Mouse (Mus musculus) lung, embryonic 16.5 days (tissue): ENCODE measurements around the gene Rdh12. TPM values are rescaled to one million over a fixed set of nuclear protein-coding genes. Genes with fewer than 3 reads are reported as not detected.

Experiments
- ATAC-seq: fragments of 200-750 bp; cut with Nextera tagmentation; 2 replicates; pipeline ENCODE4 v1.8.0; 2017; ENCODE audit warnings: low read depth, mild to moderate bottlenecking, moderate library complexity
- H3K27ac ChIP-seq: fragments of 300-500 bp; sonication (generic); 2 replicates; pipeline ENCODE4 v1.5.1; 2014; ENCODE audit warnings: mild to moderate bottlenecking, control low read depth, low read length
- H3K27me3 ChIP-seq: fragments of 300-500 bp; sonication (generic); 2 replicates; pipeline ENCODE4 v1.6.1; 2014; ENCODE audit warnings: low read depth, low read length, mixed read lengths; ENCODE audit not compliant: control insufficient read depth, insufficient read depth
- H3K36me3 ChIP-seq: fragments of 300-500 bp; sonication (generic); 2 replicates; pipeline ENCODE4 v1.6.1; 2014; ENCODE audit warnings: low read length; ENCODE audit not compliant: control insufficient read depth, insufficient read depth
- H3K4me1 ChIP-seq: fragments of 300-500 bp; sonication (generic); replicated peaks from 2 replicates; pipeline ENCODE4 v1.6.1; 2014; ENCODE audit warnings: low read length, mixed read lengths; ENCODE audit not compliant: control insufficient read depth, insufficient read depth
- H3K4me2 ChIP-seq: fragments of 300-500 bp; sonication (generic); 2 replicates; pipeline ENCODE4 v1.6.1; 2014; ENCODE audit warnings: low read depth, low read length, control low read depth
- H3K4me3 ChIP-seq: fragments of 300-500 bp; sonication (generic); 2 replicates; pipeline ENCODE4 v1.5.1; 2014; ENCODE audit warnings: mild to moderate bottlenecking, low read length, control low read depth
- H3K9ac ChIP-seq: fragments of 300-500 bp; sonication (generic); 2 replicates; pipeline ENCODE4 v1.6.1; 2014; ENCODE audit warnings: low read length, control low read depth
- H3K9me3 ChIP-seq: fragments of 300-500 bp; sonication (generic); 2 replicates; pipeline ENCODE4 v1.6.1; 2016; ENCODE audit warnings: low read length; ENCODE audit not compliant: control insufficient read depth
- WGBS: fragments of 180-500 bp; shearing (Covaris S2); extraction: QIAGEN DNeasy Blood & Tissue Kit; methylation state at CpG from one replicate; pipeline ENCODE4 v1.1.7; 2014; 5-methylcytosine and 5-hydroxymethylcytosine counted together
- polyA plus RNA-seq: library from polyadenylated mRNA; unstranded; fragments of >200 nt; fragmentation: Nextera tagmentation; extraction: Ambion mirVana; gene quantifications from 2 replicates; pipeline ENCODE4 v1.2.1, GENCODE M21; 2015

The Rdh12 gene
- 1.6 and 2.1 TPM in 2 replicates for polyA plus RNA-seq

DNA sequence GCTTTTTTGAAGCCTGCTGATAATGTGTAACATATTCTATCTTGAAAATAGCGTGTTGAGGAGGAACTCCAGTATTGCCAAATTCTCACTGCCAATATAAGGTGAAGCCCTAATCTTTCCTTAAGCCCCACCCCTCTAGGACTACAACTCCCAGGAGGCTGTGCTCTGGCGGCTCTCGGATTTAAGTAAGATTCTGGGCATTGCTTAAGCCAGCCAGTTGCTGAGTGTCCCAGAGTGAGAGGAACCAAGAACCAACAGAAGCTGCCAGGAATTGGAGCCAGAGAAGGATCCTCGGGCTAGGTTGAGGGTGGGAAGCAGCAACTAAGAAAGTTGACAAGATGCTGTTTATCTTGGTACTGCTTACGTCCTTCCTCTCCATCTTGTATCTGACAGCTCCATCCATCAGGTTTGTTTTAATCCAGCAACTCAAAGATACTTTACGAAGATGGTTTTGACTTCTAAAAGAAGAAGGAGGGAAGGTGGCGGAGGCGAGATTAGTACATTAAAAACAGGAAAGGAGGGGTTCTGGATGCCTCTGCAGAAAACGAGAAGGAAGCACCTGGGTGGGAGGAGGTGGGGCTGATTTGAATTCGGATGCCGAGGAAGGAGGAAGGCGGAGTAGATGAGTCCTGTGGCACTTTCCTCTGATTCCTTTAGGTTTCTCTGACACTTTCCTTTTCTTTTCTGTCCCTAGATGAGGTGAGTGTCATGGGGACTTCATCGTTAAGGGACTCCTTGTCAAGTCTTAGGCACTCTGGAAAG, at the start of gene Rdh12:
Gene Rdh12 (plus strand): TSS at position 212 of the 762 bp plus-strand sequence.
- H3K9ac ChIP-seq: peak within 1 kb of the TSS; percentile 55
- peaks cover 6% of the 10 kb centered on the region; the same call in 1 of the 2 replicates for H3K4me1 ChIP-seq
- peak within 1 kb of the TSS; percentile 70 for H3K4me2 ChIP-seq
- WGBS: 3% methylated on average over 13 of the region's 13 CpGs
- no peaks in the 10 kb centered on the region for H3K9me3 ChIP-seq
- no peaks in the 10 kb centered on the region for H3K36me3 ChIP-seq
- H3K4me3 ChIP-seq: peak within 1 kb of the TSS; percentile 45
- ATAC-seq: peak; percentile 83
- H3K27me3 ChIP-seq: no peaks in the 10 kb centered on the region
- H3K27ac ChIP-seq: no peak within 1 kb of the TSS

DNA sequence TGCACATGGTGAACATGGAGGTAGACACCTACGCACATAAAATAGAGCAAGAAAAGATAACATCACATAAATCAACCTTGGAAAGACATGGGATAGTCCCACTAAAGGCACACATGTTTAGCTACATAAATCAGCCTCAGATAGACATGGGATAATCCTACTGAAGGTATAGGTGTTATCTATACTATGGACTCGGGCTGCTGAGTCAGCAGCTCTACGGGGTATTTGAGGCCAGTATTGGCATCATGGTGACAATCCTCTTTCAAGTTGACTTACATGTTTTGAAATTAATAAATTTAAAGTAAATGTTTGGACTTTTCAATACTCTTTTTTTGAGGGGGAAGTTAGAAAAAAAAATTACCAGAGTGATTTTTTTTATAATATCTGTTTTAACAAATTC, 45.8 kb upstream of the Rdh12 start:
- Histone ChIP-seq H3K36me3 (peaks cover 24% of the 10 kb centered on the region), H3K9me3 (no peaks in the 10 kb centered on the region), H3K9ac (no peak overlapping the region), H3K4me2 (no peak overlapping the region), H3K27me3 (no peaks in the 10 kb centered on the region), H3K27ac (no peak overlapping the region), H3K4me3 (no peak overlapping the region), H3K4me1 (no peaks in the 10 kb centered on the region)
- WGBS: 88% methylated on average over 3 of the region's 3 CpGs
- no peak for ATAC-seq

DNA sequence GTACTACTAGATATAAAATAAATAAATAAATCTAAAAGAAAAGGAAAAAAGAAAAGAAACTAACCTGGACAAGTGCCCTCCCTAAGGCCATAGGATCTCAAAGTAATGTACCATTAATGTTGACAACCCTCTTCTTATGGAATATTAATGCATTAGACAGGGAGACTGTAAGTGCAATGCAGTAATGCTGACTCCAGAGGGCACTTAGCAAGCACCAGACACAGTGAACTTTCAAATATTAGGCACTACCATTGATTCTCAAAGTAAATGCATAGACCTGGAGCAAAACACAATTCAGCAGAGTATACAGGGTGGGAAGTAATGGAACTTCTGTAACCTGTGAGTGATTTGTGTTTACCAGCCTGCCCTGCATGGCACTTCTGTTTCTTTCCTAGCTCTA, 39.5 kb upstream of the Rdh12 start:
- ATAC-seq: no peak
- Histone ChIP-seq H3K9ac (no peak overlapping the region), H3K4me3 (no peak overlapping the region), H3K27me3 (no peaks in the 10 kb centered on the region), H3K36me3 (peaks cover 2% of the 10 kb centered on the region), H3K9me3 (no peaks in the 10 kb centered on the region), H3K4me2 (no peak overlapping the region), H3K4me1 (peaks cover 6% of the 10 kb centered on the region), H3K27ac (no peak overlapping the region)

DNA sequence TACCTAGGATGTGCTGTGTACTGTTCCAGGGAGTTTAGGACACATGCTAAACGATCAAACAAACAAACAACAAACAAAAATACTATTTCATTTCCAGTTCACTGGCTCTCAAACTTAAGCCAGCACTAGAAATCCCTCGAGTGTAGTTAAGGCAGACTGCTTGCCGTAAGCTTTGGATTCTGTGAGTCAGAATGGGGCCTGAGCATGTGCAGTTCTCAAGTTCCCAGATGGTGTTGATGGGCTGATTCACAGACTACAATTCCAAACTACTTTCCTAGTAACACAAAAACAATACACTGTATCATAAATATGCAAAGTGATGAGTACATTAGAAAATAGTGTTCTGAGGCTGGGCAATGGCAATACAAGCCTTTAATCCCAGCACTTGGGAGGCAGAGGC, 38.3 kb upstream of the Rdh12 start:
- WGBS: 76% methylated on average over 3 of the region's 3 CpGs
- peaks cover 4% of the 10 kb centered on the region for H3K36me3 ChIP-seq

GRCm38 (mm10) chr12:79171269-79171995, 37.3 kb upstream of the Rdh12 start:
- Histone ChIP-seq H3K9ac (peak overlapping the region; percentile 81), H3K27me3 (no peaks in the 10 kb centered on the region), H3K9me3 (no peaks in the 10 kb centered on the region), H3K27ac (no peak overlapping the region), H3K4me3 (peak overlapping the region; percentile 83), H3K4me2 (peak overlapping the region; percentile 79), H3K36me3 (peaks cover 4% of the 10 kb centered on the region), H3K4me1 (peaks cover 6% of the 10 kb centered on the region)
- WGBS: 25% methylated on average over 12 of the region's 12 CpGs
- no peak for ATAC-seq

More for the DNA sequence above, 38.3 kb upstream of the Rdh12 start:
- H3K4me3 ChIP-seq: no peak overlapping the region
- no peak overlapping the region for H3K4me2 ChIP-seq
- no peaks in the 10 kb centered on the region for H3K27me3 ChIP-seq
- no peak for ATAC-seq
- no peaks in the 10 kb centered on the region for H3K9me3 ChIP-seq
- H3K4me1 ChIP-seq: peaks cover 6% of the 10 kb centered on the region
- H3K9ac ChIP-seq: no peak overlapping the region
- H3K27ac ChIP-seq: no peak overlapping the region

GRCm38 (mm10) chr12:79172019-79172941, 36.4 kb upstream of the Rdh12 start, which contains the start of gene Vti1b:
TSS of gene Vti1b (minus strand) at chr12:79172667.
- Histone ChIP-seq H3K27ac (peak within 1 kb of the TSS; percentile 95), H3K9ac (peak within 1 kb of the TSS; percentile 81), H3K4me3 (peak within 1 kb of the TSS; percentile 83), H3K9me3 (no peaks in the 10 kb centered on the region), H3K4me2 (peak within 1 kb of the TSS; percentile 79), H3K27me3 (no peaks in the 10 kb centered on the region), H3K36me3 (peaks cover 4% of the 10 kb centered on the region; the same call in 1 of the 2 replicates), H3K4me1 (peaks cover 6% of the 10 kb centered on the region)
- peak; percentile 98 for ATAC-seq
- WGBS: under 1% methylated on average over 72 of the region's 73 CpGs

GRCm38 (mm10) chr12:79173721-79174120, 35.0 kb upstream of the Rdh12 start:
- Histone ChIP-seq H3K36me3 (peaks cover 4% of the 10 kb centered on the region; the same call in 1 of the 2 replicates), H3K4me2 (no peak overlapping the region), H3K27me3 (no peaks in the 10 kb centered on the region), H3K9me3 (no peaks in the 10 kb centered on the region), H3K4me3 (no peak overlapping the region), H3K27ac (no peak overlapping the region), H3K9ac (no peak overlapping the region), H3K4me1 (peaks cover 6% of the 10 kb centered on the region)
- no peak for ATAC-seq
- 71% methylated on average over 5 of the region's 5 CpGs for WGBS

GRCm38 (mm10) chr12:79175998-79176397, 32.7 kb upstream of the Rdh12 start:
- ATAC-seq: no peak
- 93% methylated on average over 5 of the region's 5 CpGs for WGBS
- H3K27me3 ChIP-seq: no peaks in the 10 kb centered on the region
- H3K36me3 ChIP-seq: peaks cover 5% of the 10 kb centered on the region
- no peak overlapping the region for H3K27ac ChIP-seq
- H3K9me3 ChIP-seq: no peaks in the 10 kb centered on the region
- no peak overlapping the region for H3K9ac ChIP-seq
- no peak overlapping the region for H3K4me3 ChIP-seq
- peaks cover 6% of the 10 kb centered on the region for H3K4me1 ChIP-seq
- H3K4me2 ChIP-seq: no peak overlapping the region
